Mouse (Mus musculus): ENCODE data around the gene Gpr146.

- TF ChIP-seq CTCF (IDR thresholded peaks at IDR 0.05; ENCODE audit: low read depth, low read length) (no peak), TAL1 (conservative IDR thresholded peaks at IDR 0.05; ENCODE audit: low read depth, low read length) (no peak), GATA1 (IDR thresholded peaks at IDR 0.05; ENCODE audit: borderline replicate concordance, low read length) (no peak)
Observed at GRCm38 (mm10) chr5:139383234-139383633, 5.7 kb downstream of the Gpr146 start.
